Mouse (Mus musculus) brain, embryonic 14.5 days (tissue): ENCODE data around the gene Dusp6.

Experiments used
- CTCF ChIP-seq: fragments of 200-500 bp; IDR thresholded peaks from 2 replicates; pipeline ENCODE4 v1.5.1; 2012; ENCODE audit warnings: inconsistent platforms, mild to moderate bottlenecking, moderate library complexity, borderline replicate concordance; ENCODE audit not compliant: insufficient read depth, insufficient read length; ENCODE audit errors: extremely low read depth
- POLR2A ChIP-seq: fragments of 200-500 bp; IDR thresholded peaks from 2 replicates; pipeline ENCODE4 v1.6.1; 2012; ENCODE audit warnings: mild to moderate bottlenecking, inconsistent platforms, borderline replicate concordance; ENCODE audit not compliant: poor library complexity, insufficient read depth, insufficient read length, severe bottlenecking; ENCODE audit errors: extremely low read depth

DNA sequence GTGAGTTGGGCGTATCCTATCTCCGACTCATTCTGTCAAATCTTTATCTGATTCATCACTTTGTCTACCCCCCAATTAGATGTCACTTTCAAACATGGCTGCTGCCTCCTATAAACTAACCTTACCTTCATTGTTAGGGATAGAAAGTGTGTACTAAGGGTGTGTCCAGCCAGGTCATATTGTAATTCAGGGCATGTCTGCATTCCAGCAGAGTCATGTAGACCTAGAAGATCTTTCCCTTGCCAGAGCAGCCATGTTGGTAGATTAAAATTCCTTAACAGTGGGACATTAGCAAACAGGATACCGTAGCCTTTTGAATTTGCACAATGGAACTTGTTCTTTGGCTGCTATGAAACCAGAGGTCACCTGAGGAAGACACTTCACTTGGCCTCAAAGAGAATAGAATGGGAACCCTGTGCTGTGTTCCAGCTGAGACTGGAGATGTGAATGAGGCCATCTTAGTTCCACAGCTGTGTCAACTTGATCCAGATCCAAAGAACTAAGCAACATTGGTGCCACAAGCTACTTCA is 30.1 kb downstream of the Dusp6 start:
- TF ChIP-seq CTCF (no peak), POLR2A (no peak)
